12 mouse cellular contexts compared by ENCODE assay signal in the genomic region with DNA sequence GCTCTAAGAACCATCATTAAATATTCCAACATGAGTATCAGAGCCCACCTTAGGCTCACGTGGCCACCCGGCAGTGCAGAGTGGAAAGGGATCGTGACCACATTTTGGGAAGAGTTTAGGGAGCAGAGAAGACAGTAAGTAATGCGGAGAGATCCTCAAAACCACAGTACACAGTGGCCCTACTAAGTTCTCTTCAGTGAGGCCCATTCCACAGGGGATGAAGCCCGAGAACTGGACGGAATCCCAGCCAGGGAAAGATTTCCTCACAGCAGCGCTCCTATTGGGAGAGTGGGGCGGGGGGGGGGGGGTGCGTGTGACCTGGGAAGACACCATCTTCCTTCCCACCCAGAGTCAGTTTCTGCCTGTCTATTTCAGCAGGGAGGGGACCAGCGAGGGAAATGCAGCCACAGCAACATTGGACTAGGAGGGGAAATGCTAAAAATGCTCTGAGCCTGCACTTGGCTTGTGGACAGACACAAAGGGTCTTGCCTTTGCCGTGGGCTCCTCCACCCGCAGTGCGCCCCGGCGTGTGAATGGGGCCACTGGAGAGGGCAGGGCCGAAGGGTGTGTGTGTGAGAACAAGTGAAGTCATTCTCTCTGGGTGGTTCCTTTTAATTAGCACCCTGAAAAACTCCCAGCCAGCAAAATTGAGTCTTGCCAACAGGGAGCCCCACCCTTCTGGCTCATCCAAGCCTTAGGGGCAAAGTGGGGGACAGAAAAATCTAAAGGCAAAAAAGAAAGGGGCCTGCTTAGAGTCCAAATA. TPM values are rescaled to one million over a fixed set of nuclear protein-coding genes. Genes with fewer than 3 reads are reported as not detected.
A peak's percentile ranks its signal among the peaks of the same experiment; 100 is the strongest.
DNase-seq lines count a peak whose midpoint lies in the region; ATAC-seq lines count a peak whose summit lies in the region.
"Had no signal": no experiment of that assay in that cellular context is flagged by ENCODE, and none has a peak within 500 bp of the region (broad histone marks: within the 10 kb centered on the region; RNA-seq: fewer than 3 reads in every experiment).

No protein-coding gene starts in this region.

- H3K9me3 ChIP-seq in liver, embryonic 11.5 days (ENCODE audit: control insufficient read depth, low read length) = no peaks in the 10 kb centered on the region
- H3K9me3 ChIP-seq in embryonic facial prominence, embryonic 12.5 days = no peaks in the 10 kb centered on the region
- H3K9me3 ChIP-seq: hindbrain, embryonic 10.5 days had no signal

- ATAC-seq in liver, embryonic 11.5 days (replicated peaks; ENCODE audit: low FRiP score) = no peak
- no peak for ATAC-seq in embryonic facial prominence, embryonic 12.5 days (ENCODE audit: insufficient number of reproducible peaks, insufficient read depth, low FRiP score, low TSS enrichment)
- ATAC-seq in inflammation-experienced regulatory T-cells, adult 6 months = no peak

- H3K4me2 ChIP-seq in liver, embryonic 11.5 days = no peak overlapping the region
- no peak overlapping the region for H3K4me2 ChIP-seq in embryonic facial prominence, embryonic 12.5 days (replicated peaks)

- H3K27me3 ChIP-seq in liver, embryonic 11.5 days (replicated peaks; ENCODE audit: control insufficient read depth, insufficient read depth, low read length) = no peaks in the 10 kb centered on the region; the same call in none of the 2 replicates
- 0 out of 2 replicates have a peak, but pooled peaks cover 9% of the 10 kb centered on the region for H3K27me3 ChIP-seq in embryonic facial prominence, embryonic 12.5 days
- H3K27me3 ChIP-seq: Patski had no signal

- no peak overlapping the region for H3K9ac ChIP-seq in liver, embryonic 11.5 days (ENCODE audit: low read depth, low read length)
- H3K9ac ChIP-seq in embryonic facial prominence, embryonic 12.5 days = no peak overlapping the region

- no peak overlapping the region for H3K27ac ChIP-seq in liver, embryonic 11.5 days (ENCODE audit: low read depth, low read length)
- H3K27ac ChIP-seq in embryonic facial prominence, embryonic 12.5 days = peak overlapping the region; percentile 36; the same call in 1 of the 2 replicates
- H3K27ac ChIP-seq in macrophage = peak overlapping the region; percentile 12
- H3K27ac ChIP-seq: left cerebral cortex, adult 2 months had no signal

- H3K79me2 ChIP-seq in macrophage (ENCODE audit: inconsistent target) = no peaks in the 10 kb centered on the region

- no peak overlapping the region for H3K4me3 ChIP-seq in liver, embryonic 11.5 days (ENCODE audit: low read depth, low read length)
- no peak overlapping the region for H3K4me3 ChIP-seq in embryonic facial prominence, embryonic 12.5 days
- no peak overlapping the region for H3K4me3 ChIP-seq in macrophage (ENCODE audit: inconsistent target)
- H3K4me3 ChIP-seq: left cerebral cortex, adult 2 months had no signal

- peaks cover 26% of the 10 kb centered on the region for H3K4me1 ChIP-seq in liver, embryonic 11.5 days (replicated peaks; ENCODE audit: control insufficient read depth, insufficient read depth, low read length)
- peaks cover 28% of the 10 kb centered on the region for H3K4me1 ChIP-seq in embryonic facial prominence, embryonic 12.5 days

- WGBS in liver, embryonic 11.5 days = 60% methylated on average over 16 of the region's 16 CpGs
- 61% methylated on average over 16 of the region's 16 CpGs for WGBS in embryonic facial prominence, embryonic 12.5 days
- 67% methylated on average over 15 of the region's 16 CpGs for WGBS in macrophage (ENCODE audit: missing documents)

- DNase-seq in liver = peak; percentile 34
- DNase-seq in liver, embryonic 11.5 days (ENCODE audit: low spot score) = no peak
- DNase-seq in gastrocnemius, postnatal 10 days = peak; percentile 17
- no peak for DNase-seq in right cerebral cortex, postnatal 4 days

- H3K36me3 ChIP-seq in liver, embryonic 11.5 days (ENCODE audit: control insufficient read depth, insufficient read depth, low read length) = no peaks in the 10 kb centered on the region
- no peaks in the 10 kb centered on the region for H3K36me3 ChIP-seq in embryonic facial prominence, embryonic 12.5 days
- no peaks in the 10 kb centered on the region for H3K36me3 ChIP-seq in macrophage (ENCODE audit: inconsistent target)
- H3K36me3 ChIP-seq: hindbrain, embryonic 10.5 days had no signal

RNA-seq across cellular contexts. Expression of a gene that starts 20.2 kb away (rescaled TPM):
- polyA plus RNA-seq in liver, embryonic 11.5 days (2014; fragmentation: Nextera tagmentation; extraction: Ambion mirVana) = not detected in 2 replicates
- 0.13 TPM in 1 of 2 replicates, not detected in the other for polyA plus RNA-seq in embryonic facial prominence, embryonic 12.5 days (2016; fragmentation: Nextera tagmentation; extraction: Ambion mirVana)
- not detected for total RNA-seq in gastrocnemius, postnatal 10 days (2021)
- total RNA-seq in macrophage (2018; cell fraction: chromatin; rRNA removed) = not detected
- not detected for total RNA-seq in macrophage (2018; cell fraction: cytosol; rRNA removed)
- not detected for total RNA-seq in macrophage (2018; cell fraction: nucleus; rRNA removed)
- not detected in 3 replicates for polyA plus RNA-seq in macrophage (2018)
- not detected for polyA plus RNA-seq in inflammation-experienced regulatory T-cells, adult 6 months (2017; shearing (Covaris generic))
- total RNA-seq: left cerebral cortex, adult 2 months had no signal
- polyA plus RNA-seq: hindbrain, embryonic 10.5 days; midbrain, embryonic 14.5 days had no signal

RNA-seq across cellular contexts. Expression of a gene that starts 30.0 kb away (rescaled TPM):
- 103 TPM in 2 replicates for polyA plus RNA-seq in liver, embryonic 11.5 days (2014; fragmentation: Nextera tagmentation; extraction: Ambion mirVana)
- 45.6 and 56.5 TPM in 2 replicates for polyA plus RNA-seq in embryonic facial prominence, embryonic 12.5 days (2016; fragmentation: Nextera tagmentation; extraction: Ambion mirVana)
- 1 to 10 TPM; 1.4 to 1.7 TPM for total RNA-seq in gastrocnemius, postnatal 10 days (2021)
- not detected for total RNA-seq in macrophage (2018; cell fraction: chromatin; rRNA removed)
- total RNA-seq in macrophage (2018; cell fraction: cytosol; rRNA removed) = not detected
- not detected for total RNA-seq in macrophage (2018; cell fraction: nucleus; rRNA removed)
- polyA plus RNA-seq in macrophage (2018) = not detected in 3 replicates
- polyA plus RNA-seq in inflammation-experienced regulatory T-cells, adult 6 months (2017; shearing (Covaris generic)) = under 1 TPM in 1 of 3 experiments, not detected in 2; 0.23 TPM

RNA-seq across cellular contexts. Expression of a gene that starts 34.1 kb away (rescaled TPM):
- 0.08 TPM in 1 of 2 replicates, not detected in the other for polyA plus RNA-seq in liver, embryonic 11.5 days (2014; fragmentation: Nextera tagmentation; extraction: Ambion mirVana)
- 0.28 TPM in 1 of 2 replicates, not detected in the other for polyA plus RNA-seq in embryonic facial prominence, embryonic 12.5 days (2016; fragmentation: Nextera tagmentation; extraction: Ambion mirVana)
- total RNA-seq in gastrocnemius, postnatal 10 days (2021) = not detected
- not detected for total RNA-seq in macrophage (2018; cell fraction: chromatin; rRNA removed)
- total RNA-seq in macrophage (2018; cell fraction: cytosol; rRNA removed) = not detected
- not detected for total RNA-seq in macrophage (2018; cell fraction: nucleus; rRNA removed)
- polyA plus RNA-seq in macrophage (2018) = not detected in 3 replicates
- polyA plus RNA-seq in inflammation-experienced regulatory T-cells, adult 6 months (2017; shearing (Covaris generic)) = not detected
- total RNA-seq: left cerebral cortex, adult 2 months had no signal
- polyA plus RNA-seq: embryonic facial prominence, embryonic 11.5 days had no signal

RNA-seq across cellular contexts. Expression of a gene that starts 49.7 kb away (rescaled TPM):
- polyA plus RNA-seq in liver, embryonic 11.5 days (2014; fragmentation: Nextera tagmentation; extraction: Ambion mirVana) = not detected in 2 replicates
- 0.20 and 0.68 TPM in 2 replicates for polyA plus RNA-seq in embryonic facial prominence, embryonic 12.5 days (2016; fragmentation: Nextera tagmentation; extraction: Ambion mirVana)
- total RNA-seq in gastrocnemius, postnatal 10 days (2021) = under 1 TPM in 1 of 2 experiments, not detected in 1; 0.21 TPM
- not detected for total RNA-seq in macrophage (2018; cell fraction: chromatin; rRNA removed)
- not detected for total RNA-seq in macrophage (2018; cell fraction: cytosol; rRNA removed)
- total RNA-seq in macrophage (2018; cell fraction: nucleus; rRNA removed) = not detected
- polyA plus RNA-seq in macrophage (2018) = not detected in 3 replicates
- polyA plus RNA-seq in inflammation-experienced regulatory T-cells, adult 6 months (2017; shearing (Covaris generic)) = not detected
- total RNA-seq: left cerebral cortex, adult 2 months had no signal
- polyA plus RNA-seq: embryonic facial prominence, embryonic 11.5 days; hindbrain, embryonic 10.5 days; midbrain, embryonic 14.5 days had no signal

RNA-seq across cellular contexts. Expression of a gene that starts 53.7 kb away (rescaled TPM):
- 110 and 113 TPM in 2 replicates for polyA plus RNA-seq in liver, embryonic 11.5 days (2014; fragmentation: Nextera tagmentation; extraction: Ambion mirVana)
- polyA plus RNA-seq in embryonic facial prominence, embryonic 12.5 days (2016; fragmentation: Nextera tagmentation; extraction: Ambion mirVana) = 47.5 and 50.6 TPM in 2 replicates
- total RNA-seq in gastrocnemius, postnatal 10 days (2021) = 1 to 10 TPM; 1.5 to 2.5 TPM
- total RNA-seq in macrophage (2018; cell fraction: chromatin; rRNA removed) = under 1 TPM in 1 of 26 experiments, not detected in 25; 0.47 TPM
- total RNA-seq in macrophage (2018; cell fraction: cytosol; rRNA removed) = not detected
- not detected for total RNA-seq in macrophage (2018; cell fraction: nucleus; rRNA removed)
- polyA plus RNA-seq in macrophage (2018) = not detected in 3 replicates
- polyA plus RNA-seq in inflammation-experienced regulatory T-cells, adult 6 months (2017; shearing (Covaris generic)) = 1 to 10 TPM in 2 of 3 experiments, under 1 TPM in 1; 0.41 to 1.2 (median 1.2) TPM

Comparison
In these comparisons a context has a peak if more than half of its experiments do, and no peak if none do; other contexts are left out.
1. DNase-seq: peak in liver (single experiment) and gastrocnemius, postnatal 10 days (single experiment); none in liver, embryonic 11.5 days (single experiment) and right cerebral cortex, postnatal 4 days (single experiment).
2. RNA of a gene that starts 30.0 kb away (polyA plus RNA-seq): 103 TPM in liver, embryonic 11.5 days and 45.6 to 56.5 TPM in embryonic facial prominence, embryonic 12.5 days; not detected in macrophage and 0.23 TPM in inflammation-experienced regulatory T-cells, adult 6 months; every median in the first group is over 10 times any median in the second.